Mouse (Mus musculus) G1E (cell line): ENCODE results near the gene Grin2a.

ENCODE experiments used
- CTCF ChIP-seq: IDR thresholded peaks from 2 replicates; pipeline ENCODE4 v1.5.1; 2012; ENCODE audit warnings: low read depth, low read length, inconsistent platforms, mixed read lengths
- GATA1 ChIP-seq: IDR thresholded peaks from 2 replicates; pipeline ENCODE4 v1.6.1; 2012; ENCODE audit warnings: borderline replicate concordance, low read length, inconsistent platforms, mixed read lengths
- POLR2AphosphoS5 ChIP-seq: IDR thresholded peaks from 2 replicates; pipeline ENCODE4 v1.6.1; 2012; ENCODE audit warnings: low read depth, low read length, inconsistent platforms; ENCODE audit not compliant: insufficient replicate concordance
- TAL1 ChIP-seq: conservative IDR thresholded peaks from 2 replicates; pipeline ENCODE4 v1.6.1; 2012; ENCODE audit warnings: low read depth, low read length, inconsistent platforms, mixed read lengths

- TF ChIP-seq CTCF = no peak
- no peak for TF ChIP-seq TAL1
- no peak for TF ChIP-seq POLR2AphosphoS5
- TF ChIP-seq GATA1 = no peak
Measured at GRCm38 (mm10) chr16:9978173-9978572, 17.2 kb downstream of the Grin2a start.
